Mouse (Mus musculus) E14TG2a.4 (cell line): ENCODE data around the gene Agpat3.
A peak's percentile ranks its signal among the peaks of the same experiment; 100 is the strongest.

ENCODE experiments used
- H3K27me3 ChIP-seq: 2 replicates; pipeline ENCODE4 v1.6.1; 2014; ENCODE audit warnings: low read length, control low read depth; ENCODE audit not compliant: insufficient read depth
- H3K36me3 ChIP-seq: 2 replicates; pipeline ENCODE4 v1.6.1; 2014; ENCODE audit warnings: low read length, control low read depth; ENCODE audit not compliant: insufficient read depth
- H3K4me1 ChIP-seq: replicated peaks from 2 replicates; pipeline ENCODE4 v1.6.1; 2014; ENCODE audit warnings: low read depth, low read length, control low read depth
- H3K4me3 ChIP-seq: replicated peaks from 2 replicates; pipeline ENCODE4 v1.5.1; 2014; ENCODE audit warnings: mild to moderate bottlenecking, low read length
- H3K9me3 ChIP-seq: 2 replicates; pipeline ENCODE4 v1.6.1; 2014; ENCODE audit warnings: low read length, control low read depth
- CTCF ChIP-seq: conservative IDR thresholded peaks from 2 replicates; pipeline ENCODE4 v1.5.1; 2014; ENCODE audit warnings: low read length
- NANOG ChIP-seq: IDR thresholded peaks from 2 replicates; pipeline ENCODE4 v1.6.1; 2014; ENCODE audit warnings: borderline replicate concordance, low read length, mixed read lengths
- POU5F1 ChIP-seq: IDR thresholded peaks from 2 replicates; pipeline ENCODE4 v1.6.1; 2014; ENCODE audit warnings: low read length, borderline replicate concordance

Gene Agpat3

GRCm38 (mm10) chr10:78355931-78356593 is 3.8 kb upstream of the Agpat3 start:
- Histone ChIP-seq H3K27me3 (peaks cover 36% of the 10 kb centered on the region), H3K4me1 (peaks cover 36% of the 10 kb centered on the region), H3K4me3 (no peak overlapping the region), H3K9me3 (0 out of 2 replicates have a peak, but pooled peaks cover 5% of the 10 kb centered on the region), H3K36me3 (no peaks in the 10 kb centered on the region)
- no peak for TF ChIP-seq POU5F1

- TF ChIP-seq NANOG, result no peak
- TF ChIP-seq CTCF, result no peak
- no peak for TF ChIP-seq POU5F1
- H3K4me3 ChIP-seq, result peak overlapping the region; percentile 86; the same call in 1 of the 2 replicates
- peaks cover 52% of the 10 kb centered on the region for H3K4me1 ChIP-seq
- H3K9me3 ChIP-seq, result 0 out of 2 replicates have a peak, but pooled peaks cover 5% of the 10 kb centered on the region
- peaks cover 10% of the 10 kb centered on the region for H3K36me3 ChIP-seq
- H3K27me3 ChIP-seq, result peaks cover 50% of the 10 kb centered on the region
These were observed 907 bp upstream of the Agpat3 start for GRCm38 (mm10) chr10:78353196-78353595.

- TF ChIP-seq NANOG (no peak), CTCF (no peak), POU5F1 (no peak)
- Histone ChIP-seq H3K27me3 (peaks cover 53% of the 10 kb centered on the region), H3K4me1 (peaks cover 52% of the 10 kb centered on the region), H3K4me3 (peak overlapping the region; percentile 86), H3K36me3 (peaks cover 12% of the 10 kb centered on the region), H3K9me3 (0 out of 2 replicates have a peak, but pooled peaks cover 2% of the 10 kb centered on the region)
These were observed 359 bp upstream of the Agpat3 start for GRCm38 (mm10) chr10:78352666-78353030.

- peaks cover 12% of the 10 kb centered on the region for H3K36me3 ChIP-seq
- no peaks in the 10 kb centered on the region for H3K9me3 ChIP-seq
- peak overlapping the region; percentile 86 for H3K4me3 ChIP-seq
- no peak for TF ChIP-seq CTCF
- TF ChIP-seq NANOG, result no peak
- no peak for TF ChIP-seq POU5F1
- H3K27me3 ChIP-seq, result peaks cover 53% of the 10 kb centered on the region
- peaks cover 52% of the 10 kb centered on the region for H3K4me1 ChIP-seq
These were observed 764 bp downstream of the Agpat3 start for GRCm38 (mm10) chr10:78351564-78351886.

- Histone ChIP-seq H3K4me1 (peaks cover 50% of the 10 kb centered on the region), H3K9me3 (no peaks in the 10 kb centered on the region), H3K27me3 (peaks cover 53% of the 10 kb centered on the region), H3K4me3 (peak overlapping the region; percentile 86), H3K36me3 (peaks cover 12% of the 10 kb centered on the region)
- no peak for TF ChIP-seq NANOG
- no peak for TF ChIP-seq CTCF
- no peak for TF ChIP-seq POU5F1
These were observed 1.3 kb downstream of the Agpat3 start for GRCm38 (mm10) chr10:78350796-78351556.

- no peak for TF ChIP-seq POU5F1
- TF ChIP-seq NANOG, result no peak
- no peak for TF ChIP-seq CTCF
- no peak overlapping the region for H3K4me3 ChIP-seq
These were observed 2.7 kb downstream of the Agpat3 start for GRCm38 (mm10) chr10:78349464-78350165.

GRCm38 (mm10) chr10:78348211-78348610 is 4.1 kb downstream of the Agpat3 start:
- Histone ChIP-seq H3K9me3 (no peaks in the 10 kb centered on the region), H3K4me3 (no peak overlapping the region), H3K36me3 (peaks cover 12% of the 10 kb centered on the region), H3K27me3 (peaks cover 43% of the 10 kb centered on the region), H3K4me1 (peaks cover 41% of the 10 kb centered on the region)
- no peak for TF ChIP-seq POU5F1
- TF ChIP-seq CTCF, result no peak
- no peak for TF ChIP-seq NANOG

More at GRCm38 (mm10) chr10:78349464-78350165, 2.7 kb downstream of the Agpat3 start:
- no peaks in the 10 kb centered on the region for H3K9me3 ChIP-seq
- H3K27me3 ChIP-seq, result peaks cover 49% of the 10 kb centered on the region
- H3K36me3 ChIP-seq, result peaks cover 12% of the 10 kb centered on the region
- peaks cover 46% of the 10 kb centered on the region for H3K4me1 ChIP-seq

- Histone ChIP-seq H3K27me3 (peaks cover 36% of the 10 kb centered on the region), H3K36me3 (peaks cover 15% of the 10 kb centered on the region), H3K4me3 (no peak overlapping the region), H3K9me3 (no peaks in the 10 kb centered on the region), H3K4me1 (peaks cover 34% of the 10 kb centered on the region)
- TF ChIP-seq NANOG, result no peak
- TF ChIP-seq POU5F1, result no peak
- TF ChIP-seq CTCF, result no peak
These were observed 4.8 kb downstream of the Agpat3 start for GRCm38 (mm10) chr10:78347486-78347885.
